In genomic region chr7:4496468-4496867, GRCm38 (mm10) we compare ENCODE assay signal across 26 mouse cellular contexts. TPM values are rescaled to one million over a fixed set of nuclear protein-coding genes. Genes with fewer than 3 reads are reported as not detected.
"Had no signal": no experiment of that assay in that cellular context is flagged by ENCODE, and none has a peak within 500 bp of the region (broad histone marks: within the 10 kb centered on the region; RNA-seq: fewer than 3 reads in every experiment).

No protein-coding gene starts in this region.

- H3K27ac ChIP-seq: heart, embryonic 10.5 days; heart, embryonic 13.5 days; heart, embryonic 15.5 days; hindbrain, embryonic 13.5 days; hindbrain, embryonic 15.5 days; hindbrain, postnatal 0 days; kidney, embryonic 15.5 days; kidney, postnatal 0 days; limb, embryonic 13.5 days; limb, embryonic 15.5 days; liver, embryonic 12.5 days; liver, embryonic 14.5 days had no signal

- H3K4me3 ChIP-seq: heart, embryonic 10.5 days; heart, embryonic 13.5 days; heart, embryonic 15.5 days; hindbrain, embryonic 13.5 days; hindbrain, embryonic 15.5 days; kidney, embryonic 15.5 days; limb, embryonic 13.5 days; limb, embryonic 15.5 days; liver, embryonic 12.5 days had no signal

- DNase-seq: gastrocnemius, postnatal 14 days; heart, adult 18-20 months; heart, postnatal 14 days; heart, postnatal 36 days; kidney, adult 11 months; kidney, adult 2 months; kidney, adult 9 months; kidney, postnatal 14 days; kidney, postnatal 36 days; layer of hippocampus, adult 9-11 months; layer of hippocampus, postnatal 36 days; left cerebral cortex, postnatal 4 days had no signal

RNA-seq across cellular contexts. Expression of gene Tnni3, which starts 27.6 kb away (rescaled TPM):
- total RNA-seq: hindbrain, postnatal 0 days; left cerebral cortex, postnatal 10 days; liver, adult 2 months had no signal
